Mouse (Mus musculus): ENCODE results near the gene Asb14. TPM values are rescaled to one million over a fixed set of nuclear protein-coding genes. Genes with fewer than 3 reads are reported as not detected.
"Not testable (repeated sequence)": the region's sequence is repeated elsewhere in the genome, so short reads cannot be mapped to it uniquely, and the experiment has no call there.

The Asb14 gene
- polyA plus RNA-seq, 1 experiment = not detected

DNA sequence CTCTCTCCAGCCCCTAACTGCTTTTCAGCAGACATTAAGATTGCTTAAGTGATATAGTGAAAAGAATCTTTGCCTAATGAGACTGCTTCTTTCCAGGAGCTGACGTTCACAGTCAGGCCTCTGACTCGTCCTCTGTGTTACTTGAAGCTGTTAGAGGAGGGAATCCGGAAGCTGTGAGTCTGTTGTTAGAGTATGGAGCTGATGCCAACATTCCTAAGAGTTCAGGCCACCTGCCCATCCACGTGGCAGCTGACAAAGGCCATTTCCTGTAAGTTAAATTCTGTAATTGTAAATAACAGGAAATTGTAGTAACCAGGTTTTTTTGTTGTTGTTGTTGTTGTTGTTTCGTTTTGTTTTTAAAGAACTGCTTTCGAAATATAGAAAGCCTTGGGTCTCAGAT, 16.8 kb downstream of the Asb14 start:
- Histone ChIP-seq H3K27ac (ENCODE audit: insufficient read depth, low read depth, low read length) (no peak overlapping the region), H3K4me1 (ENCODE audit: control insufficient read depth, insufficient read depth, insufficient read length, low read length) (no peaks in the 10 kb centered on the region), H3K27me3 (ENCODE audit: control insufficient read depth, insufficient read depth, low read length) (no peaks in the 10 kb centered on the region), H3K4me3 (ENCODE audit: low read depth, low read length) (no peak overlapping the region), H3K36me3 (ENCODE audit: control insufficient read depth, insufficient read depth, low read length) (no peaks in the 10 kb centered on the region)
- TF ChIP-seq POLR2A (IDR thresholded peaks at IDR 0.05; ENCODE audit: low read depth, low read length) = no peak
- no peak for TF ChIP-seq CTCF (IDR thresholded peaks at IDR 0.05; ENCODE audit: extremely low read depth, insufficient read length, insufficient replicate concordance, low read depth, low read length)
- WGBS = 45% methylated on average over 6 of the region's 6 CpGs

DNA sequence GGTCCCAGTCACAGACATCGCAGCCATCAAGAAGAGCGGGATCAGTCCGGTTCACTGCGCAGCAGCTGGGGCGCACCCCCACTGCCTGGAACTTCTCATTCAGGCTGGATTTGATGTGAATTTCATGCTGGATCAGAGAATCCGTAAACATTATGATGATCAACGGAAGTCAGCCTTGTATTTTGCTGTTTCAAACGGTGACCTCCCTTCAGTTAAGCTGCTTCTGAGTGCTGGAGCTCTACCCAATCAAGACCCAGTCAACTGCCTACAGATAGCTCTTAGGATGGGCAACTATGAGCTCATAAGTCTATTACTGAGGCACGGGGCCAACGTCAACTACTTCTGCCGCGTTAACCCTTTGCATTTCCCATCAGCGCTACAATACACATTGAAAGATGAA, 17.5 kb downstream of the Asb14 start:
- Histone ChIP-seq H3K4me3 (ENCODE audit: low read depth, low read length) (no peak overlapping the region), H3K27me3 (ENCODE audit: control insufficient read depth, insufficient read depth, low read length) (no peaks in the 10 kb centered on the region), H3K36me3 (ENCODE audit: control insufficient read depth, insufficient read depth, low read length) (no peaks in the 10 kb centered on the region), H3K27ac (ENCODE audit: insufficient read depth, low read depth, low read length) (no peak overlapping the region), H3K4me1 (ENCODE audit: control insufficient read depth, insufficient read depth, insufficient read length, low read length) (no peaks in the 10 kb centered on the region)
- no peak for TF ChIP-seq CTCF (IDR thresholded peaks at IDR 0.05; ENCODE audit: extremely low read depth, insufficient read length, insufficient replicate concordance, low read depth, low read length)
- no peak for TF ChIP-seq POLR2A (IDR thresholded peaks at IDR 0.05; ENCODE audit: low read depth, low read length)
- WGBS = 86% methylated on average over 13 of the region's 13 CpGs

- no peaks in the 10 kb centered on the region for H3K4me1 ChIP-seq (ENCODE audit: control insufficient read depth, insufficient read depth, insufficient read length, low read length)
- 79% methylated on average over 9 of the region's 9 CpGs for WGBS
Measured at GRCm38 (mm10) chr14:26913681-26914268, 19.4 kb downstream of the Asb14 start.

DNA sequence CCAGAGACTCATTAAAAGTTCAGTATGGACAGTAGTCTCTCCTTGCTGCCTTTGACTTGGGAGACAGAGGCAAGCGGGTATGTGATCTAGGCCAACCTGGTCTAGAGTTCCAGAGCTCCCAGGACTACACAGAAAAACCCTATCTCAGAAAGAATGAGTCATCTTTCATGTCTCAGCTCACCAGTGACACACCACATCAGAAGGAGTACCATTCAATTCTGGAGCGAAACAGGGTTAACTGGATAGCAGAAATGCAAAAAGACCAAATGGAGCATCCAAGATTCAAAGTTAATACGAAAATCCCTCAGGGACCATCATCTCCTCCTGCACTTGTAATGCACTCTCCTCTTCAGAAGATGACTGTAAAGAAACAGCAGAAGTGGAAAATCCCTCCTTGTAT, 25.0 kb downstream of the Asb14 start:
- Histone ChIP-seq H3K27ac (ENCODE audit: insufficient read depth, low read depth, low read length) (no peak overlapping the region), H3K27me3 (ENCODE audit: control insufficient read depth, insufficient read depth, low read length) (no peaks in the 10 kb centered on the region), H3K4me3 (ENCODE audit: low read depth, low read length) (no peak overlapping the region), H3K36me3 (ENCODE audit: control insufficient read depth, insufficient read depth, low read length) (peaks cover 25% of the 10 kb centered on the region), H3K4me1 (ENCODE audit: control insufficient read depth, insufficient read depth, insufficient read length, low read length) (no peaks in the 10 kb centered on the region)
- 90% methylated on average over 3 of the region's 3 CpGs for WGBS
- TF ChIP-seq POLR2A (IDR thresholded peaks at IDR 0.05; ENCODE audit: low read depth, low read length) (no peak), CTCF (IDR thresholded peaks at IDR 0.05; ENCODE audit: extremely low read depth, insufficient read length, insufficient replicate concordance, low read depth, low read length) (no peak)

More at GRCm38 (mm10) chr14:26913681-26914268, 19.4 kb downstream of the Asb14 start:
- Histone ChIP-seq H3K27me3 (ENCODE audit: control insufficient read depth, insufficient read depth, low read length) (no peaks in the 10 kb centered on the region), H3K27ac (ENCODE audit: insufficient read depth, low read depth, low read length) (no peak overlapping the region), H3K36me3 (ENCODE audit: control insufficient read depth, insufficient read depth, low read length) (peaks cover 2% of the 10 kb centered on the region; the same call in 1 of the 2 replicates), H3K4me3 (ENCODE audit: low read depth, low read length) (no peak overlapping the region)
- no peak for TF ChIP-seq CTCF (IDR thresholded peaks at IDR 0.05; ENCODE audit: extremely low read depth, insufficient read length, insufficient replicate concordance, low read depth, low read length)
- TF ChIP-seq POLR2A (IDR thresholded peaks at IDR 0.05; ENCODE audit: low read depth, low read length) = no peak

- H3K36me3 ChIP-seq (ENCODE audit: control insufficient read depth, insufficient read depth, low read length) = peaks cover 34% of the 10 kb centered on the region
- no peaks in the 10 kb centered on the region for H3K4me1 ChIP-seq (ENCODE audit: control insufficient read depth, insufficient read depth, insufficient read length, low read length)
- H3K27me3 ChIP-seq (ENCODE audit: control insufficient read depth, insufficient read depth, low read length) = no peaks in the 10 kb centered on the region
- no peak overlapping the region for H3K27ac ChIP-seq (ENCODE audit: insufficient read depth, low read depth, low read length)
- no peak overlapping the region for H3K4me3 ChIP-seq (ENCODE audit: low read depth, low read length)
- WGBS = 87% methylated on average over 5 of the region's 5 CpGs
- TF ChIP-seq POLR2A (IDR thresholded peaks at IDR 0.05; ENCODE audit: low read depth, low read length) = no peak
- TF ChIP-seq CTCF (IDR thresholded peaks at IDR 0.05; ENCODE audit: extremely low read depth, insufficient read length, insufficient replicate concordance, low read depth, low read length) = no peak
Measured at GRCm38 (mm10) chr14:26923702-26924421, 29.5 kb downstream of the Asb14 start.

- no peak for TF ChIP-seq POLR2A (IDR thresholded peaks at IDR 0.05; ENCODE audit: low read depth, low read length)
- TF ChIP-seq CTCF (IDR thresholded peaks at IDR 0.05; ENCODE audit: extremely low read depth, insufficient read length, insufficient replicate concordance, low read depth, low read length) = no peak
- Histone ChIP-seq H3K27me3 (ENCODE audit: control insufficient read depth, insufficient read depth, low read length) (no peaks in the 10 kb centered on the region), H3K4me3 (ENCODE audit: low read depth, low read length) (no peak overlapping the region), H3K27ac (ENCODE audit: insufficient read depth, low read depth, low read length) (no peak overlapping the region), H3K4me1 (ENCODE audit: control insufficient read depth, insufficient read depth, insufficient read length, low read length) (no peaks in the 10 kb centered on the region), H3K36me3 (ENCODE audit: control insufficient read depth, insufficient read depth, low read length) (peaks cover 14% of the 10 kb centered on the region)
- 96% methylated on average over 3 of the region's 3 CpGs for WGBS
Measured at GRCm38 (mm10) chr14:26934891-26935290, 40.5 kb downstream of the Asb14 start.

DNA sequence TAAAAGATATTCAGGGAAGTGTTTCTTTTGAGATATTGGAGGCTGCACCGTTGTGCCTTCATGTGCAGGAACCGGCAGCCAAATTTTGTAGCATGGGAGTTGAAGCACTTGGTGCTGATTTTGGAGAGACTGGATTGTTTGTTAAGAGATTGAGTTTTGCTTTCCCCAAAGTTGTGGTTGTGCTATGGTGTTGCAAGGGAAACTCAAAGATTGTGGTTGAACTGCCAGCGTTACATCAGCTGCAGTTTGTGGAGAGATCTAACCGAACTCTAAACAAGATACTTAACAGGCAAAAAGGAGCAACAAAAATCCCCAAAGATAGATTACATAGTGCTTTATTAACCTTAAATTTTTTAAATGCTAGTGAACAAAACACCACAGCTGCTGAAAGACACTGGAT, 41.2 kb downstream of the Asb14 start:
- 83% methylated on average over 4 of the region's 4 CpGs for WGBS
- Histone ChIP-seq H3K36me3 (ENCODE audit: control insufficient read depth, insufficient read depth, low read length) (peaks cover 14% of the 10 kb centered on the region), H3K27me3 (ENCODE audit: control insufficient read depth, insufficient read depth, low read length) (no peaks in the 10 kb centered on the region), H3K4me1 (ENCODE audit: control insufficient read depth, insufficient read depth, insufficient read length, low read length) (no peaks in the 10 kb centered on the region), H3K4me3 (ENCODE audit: low read depth, low read length) (no peak overlapping the region), H3K27ac (ENCODE audit: insufficient read depth, low read depth, low read length) (no peak overlapping the region)
- TF ChIP-seq CTCF (IDR thresholded peaks at IDR 0.05; ENCODE audit: extremely low read depth, insufficient read length, insufficient replicate concordance, low read depth, low read length) (no peak), POLR2A (IDR thresholded peaks at IDR 0.05; ENCODE audit: low read depth, low read length) (no peak)

DNA sequence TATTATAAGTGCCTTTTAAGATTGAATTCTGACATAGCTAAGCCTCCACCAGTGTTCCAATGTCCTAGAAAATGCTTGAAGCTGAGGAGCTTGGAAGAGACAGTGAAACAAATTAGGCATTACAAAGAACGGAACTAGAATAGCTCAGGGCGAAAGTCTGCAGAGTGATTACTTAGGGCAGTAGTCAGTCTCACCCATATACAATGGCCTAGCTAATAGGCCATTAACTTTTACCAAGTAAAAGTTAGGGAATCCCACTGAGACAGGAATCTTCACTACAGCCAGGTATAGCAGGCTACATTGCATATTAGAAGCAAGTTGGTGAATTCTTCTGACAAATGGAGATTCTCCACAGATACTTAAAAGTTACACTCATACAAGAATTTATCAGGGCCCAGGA, 61.8 kb downstream of the Asb14 start:
- not testable (repeated sequence) for H3K4me3 ChIP-seq (ENCODE audit: low read depth, low read length); H3K36me3 ChIP-seq (ENCODE audit: control insufficient read depth, insufficient read depth, low read length); H3K27ac ChIP-seq (ENCODE audit: insufficient read depth, low read depth, low read length); H3K27me3 ChIP-seq (ENCODE audit: control insufficient read depth, insufficient read depth, low read length); H3K4me1 ChIP-seq (ENCODE audit: control insufficient read depth, insufficient read depth, insufficient read length, low read length)
- 97% methylated on average over 2 of the region's 2 CpGs for WGBS
